Mouse (Mus musculus) activated CD4-positive, CD25-positive, alpha-beta regulatory T cell, adult 9 weeks (primary cell): ENCODE data around the gene Ifitm10. TPM values are rescaled to one million over a fixed set of nuclear protein-coding genes. Genes with fewer than 3 reads are reported as not detected.

Experiments
- polyA plus RNA-seq: library from polyadenylated mRNA; unstranded; fragments of 100-300 nt; shearing (Covaris generic); gene quantifications from one replicate; pipeline ENCODE4 v1.2.1, GENCODE M21; 2017

Ifitm10 gene
- polyA plus RNA-seq: 2.3 TPM

DNA sequence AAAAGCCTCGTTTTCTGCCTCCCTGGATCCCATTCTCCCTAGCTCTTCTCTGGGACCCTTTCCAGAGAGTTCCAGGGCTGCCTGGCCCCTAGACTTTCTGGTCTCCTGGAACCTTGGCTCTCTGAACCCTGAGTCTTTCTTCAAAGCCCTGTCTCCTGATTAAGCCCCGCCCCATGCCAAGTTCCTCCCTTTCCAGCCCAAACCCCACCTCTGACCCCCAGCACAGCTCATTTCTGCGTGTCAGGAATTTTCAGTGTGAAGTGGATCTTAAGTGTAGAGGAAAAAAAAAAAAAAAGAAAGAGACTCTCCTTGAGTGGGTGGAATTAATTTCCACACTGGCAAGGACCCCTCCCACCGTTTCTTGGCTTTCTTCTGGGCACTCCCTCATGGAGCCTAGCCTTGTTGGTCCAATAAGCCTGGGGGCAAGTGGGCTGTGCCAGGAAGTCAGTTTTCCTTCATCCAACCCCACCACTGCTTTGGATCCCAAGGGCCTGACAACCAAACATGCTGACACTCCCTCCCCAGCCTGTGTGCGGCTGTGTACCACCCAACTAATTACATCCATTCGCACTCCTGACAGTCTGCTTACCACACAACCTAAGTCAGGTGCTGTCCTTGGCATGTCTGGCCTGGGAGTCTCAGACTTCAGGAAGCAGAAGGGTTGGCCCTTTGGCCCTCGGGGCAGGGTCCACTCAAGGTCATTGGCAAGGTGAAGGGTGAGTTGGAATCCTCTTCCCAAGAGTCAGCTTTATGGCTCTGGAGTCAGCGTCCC is at the start of gene Ifitm10:
Gene Ifitm10, minus strand, starts transcription at position 113 of the 772 bp plus-strand sequence.

DNA sequence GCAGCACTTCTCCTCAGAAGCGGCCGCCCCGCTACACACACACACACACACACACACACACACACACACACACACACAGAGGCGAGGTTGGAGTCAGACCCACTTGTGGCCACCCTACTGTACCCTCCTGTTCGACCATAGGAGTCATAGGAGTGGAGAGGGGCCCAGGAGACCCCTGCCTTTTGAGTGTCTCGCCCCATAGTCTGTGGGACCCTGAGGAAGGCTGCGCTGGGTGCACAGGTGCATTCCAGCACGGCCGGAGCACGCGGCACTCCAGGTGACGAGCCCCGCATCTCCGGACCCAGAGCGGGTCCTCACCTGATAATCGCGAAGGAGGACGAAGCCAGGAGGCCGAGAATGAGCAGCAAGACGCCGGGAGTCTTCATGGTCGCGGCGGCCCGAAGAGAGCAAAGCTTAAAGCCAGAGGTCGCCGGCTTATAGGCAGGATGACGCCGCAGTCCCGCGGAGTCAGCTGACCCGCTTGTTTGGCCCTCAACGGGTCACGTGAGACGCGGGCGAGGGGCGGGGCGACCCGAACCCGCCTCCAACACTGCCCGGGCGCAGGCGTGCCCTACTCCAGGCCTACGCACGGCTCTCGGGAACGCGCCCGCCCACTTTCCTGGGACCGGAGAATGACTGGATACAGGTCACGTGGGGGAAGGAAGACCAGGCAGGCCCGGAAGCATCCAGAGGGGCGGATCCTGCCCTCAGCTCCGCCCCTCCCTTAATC is 14.0 kb upstream of the Ifitm10 start, which contains the start of gene Ctsd:
Gene Ctsd, minus strand, starts transcription at position 620 of the 730 bp plus-strand sequence.

DNA sequence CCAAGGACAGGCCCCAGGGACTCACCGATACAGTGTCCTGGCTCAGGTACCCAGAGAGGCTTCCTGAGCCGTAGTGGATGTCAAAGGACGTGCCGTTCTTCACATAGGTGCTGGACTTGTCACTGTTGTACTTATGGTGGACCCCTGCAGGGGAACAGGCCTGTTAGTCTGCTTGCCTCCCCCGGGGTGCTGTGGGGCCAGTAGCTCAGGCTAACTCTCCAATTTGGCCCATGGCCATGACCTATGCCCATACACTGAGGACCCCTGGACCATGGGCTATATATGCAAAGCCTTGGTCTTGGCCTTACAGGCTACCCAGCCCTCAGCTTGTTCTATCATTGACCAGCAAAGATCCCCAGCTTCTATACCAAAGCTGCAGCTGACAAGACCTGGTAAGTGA is 9.0 kb upstream of the Ifitm10 start, which contains the start of gene Gm49369:
Gene Gm49369, minus strand, starts transcription at position 101 of the 400 bp plus-strand sequence.

DNA sequence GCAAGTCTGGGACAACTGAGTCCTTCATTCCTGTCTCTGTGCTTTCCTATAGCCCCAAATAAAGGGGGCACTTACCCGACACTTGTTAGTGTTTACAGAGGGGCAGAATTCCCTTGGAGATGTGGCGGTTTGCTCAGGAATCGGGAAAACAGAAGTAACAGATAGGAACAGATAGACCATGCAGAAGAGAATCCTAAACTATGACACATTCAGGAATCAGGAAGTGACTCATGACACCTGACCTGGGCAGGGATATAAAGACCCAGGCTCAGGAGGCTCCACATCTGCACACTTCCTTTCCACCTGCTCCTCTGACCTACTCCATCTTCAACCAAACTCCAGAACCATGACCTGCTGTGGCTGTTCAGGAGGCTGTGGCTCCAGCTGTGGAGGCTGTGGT is 70.3 kb downstream of the Ifitm10 start, which contains the start of gene Krtap5-4:
Gene Krtap5-4, plus strand, starts transcription at position 301 of the 400 bp plus-strand sequence.

DNA sequence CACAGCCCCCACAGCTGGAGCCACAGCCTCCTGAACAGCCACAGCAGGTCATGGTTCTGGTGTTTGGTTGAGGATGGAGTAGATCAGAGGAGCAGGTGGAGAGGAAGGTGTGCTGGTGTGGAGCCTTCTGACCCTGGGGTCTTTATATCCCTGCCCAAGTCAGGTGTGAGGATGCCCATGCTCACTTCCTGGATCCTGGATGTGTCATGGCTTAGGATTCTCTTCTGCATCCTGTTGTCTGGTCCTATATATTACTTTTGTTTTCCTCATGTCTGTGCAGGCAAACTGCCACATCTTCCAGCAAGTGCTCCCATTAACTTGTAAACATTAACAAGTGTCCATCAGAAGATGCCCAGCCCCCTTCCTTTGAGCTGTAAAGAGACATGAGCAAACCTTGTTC is 76.5 kb downstream of the Ifitm10 start, which contains the start of gene Krtap5-1:
Gene Krtap5-1, minus strand, starts transcription at position 101 of the 400 bp plus-strand sequence.

Other genes with a start within 250 kb of the Ifitm10 start
- gene Gm39115, start 237.7 kb downstream of the Ifitm10 start, polyA plus RNA-seq: not detected
- not detected for gene Gm45337, start 229.1 kb downstream of the Ifitm10 start, polyA plus RNA-seq
- gene Gm29735, start 216.6 kb downstream of the Ifitm10 start, polyA plus RNA-seq: not detected
- gene Gm4553, start 208.0 kb downstream of the Ifitm10 start, polyA plus RNA-seq: not detected
- gene Krtap5-2, start 197.7 kb downstream of the Ifitm10 start, polyA plus RNA-seq: not detected
- not detected for gene Gm10153, start 183.4 kb downstream of the Ifitm10 start, polyA plus RNA-seq
- gene Krtap5-3, start 172.4 kb downstream of the Ifitm10 start, polyA plus RNA-seq: not detected
- gene Gm7579, start 161.9 kb downstream of the Ifitm10 start, polyA plus RNA-seq: not detected
- not detected for gene Krtap5-5, start 143.8 kb downstream of the Ifitm10 start, polyA plus RNA-seq
- not detected for gene Gm40460, start 132.7 kb downstream of the Ifitm10 start, polyA plus RNA-seq
- not detected for gene Gm2431, start 115.4 kb downstream of the Ifitm10 start, polyA plus RNA-seq
- not detected for gene Gm4559, start 99.4 kb downstream of the Ifitm10 start, polyA plus RNA-seq
- gene Krtap5-1, start 76.6 kb downstream of the Ifitm10 start, polyA plus RNA-seq: not detected
- not detected for gene Krtap5-4, start 70.2 kb downstream of the Ifitm10 start, polyA plus RNA-seq
- not detected for gene Gm49369, start 8.9 kb upstream of the Ifitm10 start, polyA plus RNA-seq
- gene Ctsd, start 14.3 kb upstream of the Ifitm10 start, polyA plus RNA-seq: 417 TPM
- gene Syt8, start 61.1 kb upstream of the Ifitm10 start, polyA plus RNA-seq: not detected
- gene Tnni2, start 68.1 kb upstream of the Ifitm10 start, polyA plus RNA-seq: not detected
- 1,327 TPM for gene Lsp1, start 87.1 kb upstream of the Ifitm10 start, polyA plus RNA-seq
- 1.7 TPM for gene Tnnt3, start 125.1 kb upstream of the Ifitm10 start, polyA plus RNA-seq
- gene Mrpl23, start 158.9 kb upstream of the Ifitm10 start, polyA plus RNA-seq: 4.0 TPM